Mouse (Mus musculus) C2C12 (cell line): ENCODE data around the gene Nsrp1.

ENCODE experiments used
- CEBPB ChIP-seq: IDR thresholded peaks from one replicate; pipeline ENCODE4 v1.6.1; 2011; ENCODE audit warnings: low read depth, mild to moderate bottlenecking, control low read depth, moderate library complexity
- CTCF ChIP-seq: IDR thresholded peaks from one replicate; pipeline ENCODE4 v1.5.1; 2011; ENCODE audit not compliant: control insufficient read depth, insufficient read depth, insufficient read length
- MAX ChIP-seq: IDR thresholded peaks from one replicate; pipeline ENCODE4 v1.6.1; 2011; ENCODE audit warnings: mild to moderate bottlenecking, control low read depth
- MYOD1 ChIP-seq: IDR thresholded peaks from one replicate; pipeline ENCODE4 v1.6.1; 2011; ENCODE audit warnings: low read depth; ENCODE audit not compliant: control insufficient read depth, insufficient read length
- USF1 ChIP-seq: IDR thresholded peaks from one replicate; pipeline ENCODE4 v1.6.1; 2011; ENCODE audit warnings: low read depth, mild to moderate bottlenecking, control low read depth, moderate library complexity

DNA sequence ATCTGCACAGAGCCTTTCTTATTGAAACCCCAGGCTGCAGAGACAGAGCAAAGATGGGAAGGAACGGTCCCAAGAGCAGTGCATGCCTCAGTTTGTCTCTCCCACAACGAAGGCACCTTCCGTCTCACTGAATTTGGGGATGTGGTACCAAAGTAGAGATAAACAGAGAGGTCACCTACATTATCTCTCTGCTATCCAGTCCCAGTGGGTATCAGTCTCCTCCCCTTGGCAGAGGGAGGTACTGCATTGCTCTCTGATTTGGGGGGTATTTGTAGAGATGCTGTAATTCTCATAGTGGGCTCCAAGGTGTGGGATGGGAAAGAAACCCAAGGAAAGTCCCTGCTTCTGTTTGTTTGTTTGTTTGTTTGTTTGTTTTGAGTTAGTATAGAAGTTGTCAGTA is 51.7 kb downstream of the Nsrp1 start:
- no peak for TF ChIP-seq CTCF
- TF ChIP-seq USF1 = no peak
- no peak for TF ChIP-seq MAX
- TF ChIP-seq MYOD1 = no peak
- TF ChIP-seq CEBPB = no peak
